ENCODE assay signal across 9 mouse cellular contexts in the genomic region with DNA sequence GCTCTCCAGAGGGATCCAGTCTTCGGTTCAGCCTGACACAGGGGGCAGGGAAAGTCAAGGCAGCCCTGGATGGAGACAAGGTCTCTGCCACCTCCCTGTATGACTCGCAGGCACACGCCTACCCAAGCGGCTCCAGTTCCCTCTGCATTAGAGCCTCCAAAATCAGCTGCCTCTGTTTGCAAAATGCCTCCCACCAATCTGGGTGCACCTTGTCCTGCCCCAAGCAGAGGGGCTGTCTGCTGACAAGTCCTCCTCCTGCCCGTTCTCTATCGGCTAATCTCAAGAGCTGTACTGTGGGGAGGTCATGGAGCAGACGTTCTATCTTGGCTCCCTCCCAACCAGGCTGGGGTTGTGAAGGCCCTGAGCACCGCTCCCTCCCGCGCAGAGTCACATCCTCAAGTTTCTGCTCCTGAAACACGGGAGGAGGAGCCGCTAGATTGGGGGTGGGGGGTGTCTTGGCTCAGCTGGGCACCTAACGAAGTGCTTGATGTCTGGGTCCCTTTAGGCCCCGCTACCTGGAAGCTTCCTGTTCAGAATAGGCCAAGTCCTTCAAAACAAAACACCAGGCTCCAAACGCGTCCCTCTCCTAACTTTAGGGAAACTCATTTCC. TPM values are rescaled to one million over a fixed set of nuclear protein-coding genes. Genes with fewer than 3 reads are reported as not detected.
A peak's percentile ranks its signal among the peaks of the same experiment; 100 is the strongest.
DNase-seq lines count a peak whose midpoint lies in the region; ATAC-seq and TF ChIP-seq lines count a peak whose summit lies in the region.
"Had no signal": no experiment of that assay in that cellular context is flagged by ENCODE, and none has a peak within 500 bp of the region (broad histone marks: within the 10 kb centered on the region; RNA-seq: fewer than 3 reads in every experiment).

No protein-coding gene starts in this region.

- peaks cover 0 to 9% of the 10 kb centered on the region in 2 experiments; a peak in 1 of 4 replicates for H3K4me1 ChIP-seq in ES-E14 (ENCODE audit: control insufficient read depth in 2 of 2, insufficient read depth in 2 of 2, low read length in 2 of 2, poor library complexity in 1 of 2)
- H3K4me1 ChIP-seq in heart, adult 2 months (ENCODE audit: control insufficient read depth, insufficient read depth, low read length): peaks cover 7% of the 10 kb centered on the region
- peaks cover 7% of the 10 kb centered on the region; the same call in 1 of the 2 replicates for H3K4me1 ChIP-seq in kidney, adult 2 months (ENCODE audit: control insufficient read depth, insufficient read depth, low read length)
- H3K4me1 ChIP-seq in liver, postnatal 0 days (ENCODE audit: insufficient read depth): peaks cover 22% of the 10 kb centered on the region
- H3K4me1 ChIP-seq in neural tube, embryonic 15.5 days: peaks cover 33% of the 10 kb centered on the region

- TF ChIP-seq CTCF in C2C12 (IDR thresholded peaks at IDR 0.05; ENCODE audit: control insufficient read depth, insufficient read depth, insufficient read length): no peak
- no peak for TF ChIP-seq CTCF in heart, adult 2 months (IDR thresholded peaks at IDR 0.05)
- no peak for TF ChIP-seq CTCF in kidney, adult 2 months (conservative IDR thresholded peaks at IDR 0.05; ENCODE audit: insufficient read depth, insufficient read length, low read depth, low read length)
- no peak for TF ChIP-seq CTCF in liver, postnatal 0 days (IDR thresholded peaks at IDR 0.05; ENCODE audit: low read depth)

- peak overlapping the region; percentile 93 for H3K4me3 ChIP-seq in C2C12 (ENCODE audit: insufficient read depth, poor library complexity, severe bottlenecking)
- H3K4me3 ChIP-seq in ES-E14 (ENCODE audit: insufficient read depth in 1 of 2, low read depth in 1 of 2, low read length in 2 of 2, poor library complexity in 1 of 2, severe bottlenecking in 1 of 2): peak overlapping the region; percentile 85 to 92
- H3K4me3 ChIP-seq in heart, adult 2 months: peak overlapping the region; percentile 97
- H3K4me3 ChIP-seq in kidney, adult 2 months (ENCODE audit: insufficient read depth, low read depth, low read length): peak overlapping the region; percentile 90
- peak overlapping the region; percentile 87 for H3K4me3 ChIP-seq in liver, postnatal 0 days (ENCODE audit: low read depth, low read length)
- H3K4me3 ChIP-seq in neural tube, embryonic 15.5 days (replicated peaks): peak overlapping the region; percentile 100

- TF ChIP-seq POLR2A in heart, adult 2 months (IDR thresholded peaks at IDR 0.05; ENCODE audit: insufficient read depth, low read depth, low read length): no peak
- no peak for TF ChIP-seq POLR2A in kidney, adult 2 months (IDR thresholded peaks at IDR 0.05; ENCODE audit: low read depth, low read length)

- peaks cover 42% of the 10 kb centered on the region for H3K79me2 ChIP-seq in C2C12 (ENCODE audit: control insufficient read depth, insufficient read depth)
- no peaks in the 10 kb centered on the region; the same call in 1 of the 2 replicates for H3K79me2 ChIP-seq in heart, adult 2 months (replicated peaks; ENCODE audit: control insufficient read depth, insufficient read depth, low read length)

- in situ Hi-C loops in ES-E14 (cut with MboI; ENCODE audit: low sequenced_read_pairs in 2 of 2, unreplicated experiment in 2 of 2): no loop called here

- DNase-seq in ES-E14 (ENCODE audit: low read depth, low spot score): no peak
- DNase-seq in cerebellum, adult 9-11 months: peak; percentile 69
- DNase-seq in heart, adult 2 months: peak; percentile 50 to 51
- DNase-seq in kidney, adult 2 months: peak; percentile 56
- DNase-seq in liver, postnatal 0 days: peak; percentile 67
- no peak for DNase-seq in natural killer cell, adult 2 months (ENCODE audit: low spot score in 2 of 2)

- peaks cover 9% of the 10 kb centered on the region for H3K79me3 ChIP-seq in C2C12 (ENCODE audit: low read depth)

- H3ac ChIP-seq in C2C12 (ENCODE audit: control insufficient read depth, insufficient read length, low read depth): peak overlapping the region; percentile 100

- 1% methylated on average over 16 of the region's 16 CpGs for WGBS in heart, adult 2 months
- under 1% methylated on average over 16 of the region's 16 CpGs for WGBS in kidney, adult 2 months
- 3% methylated on average over 16 of the region's 16 CpGs for WGBS in liver, postnatal 0 days (ENCODE audit: insufficient replicate concordance)
- WGBS in neural tube, embryonic 15.5 days: 14% methylated on average over 16 of the region's 16 CpGs

- H3K36me3 ChIP-seq in C2C12 (ENCODE audit: control insufficient read depth, insufficient read depth): peaks cover 23% of the 10 kb centered on the region
- peaks cover 21% of the 10 kb centered on the region for H3K36me3 ChIP-seq in ES-E14 (ENCODE audit: control insufficient read depth, insufficient read depth, low read length, poor library complexity, severe bottlenecking)
- no peaks in the 10 kb centered on the region for H3K36me3 ChIP-seq in heart, adult 2 months (ENCODE audit: control insufficient read depth, insufficient read depth, low read length)
- H3K36me3 ChIP-seq in kidney, adult 2 months (ENCODE audit: control insufficient read depth, insufficient read depth, low read length): no peaks in the 10 kb centered on the region
- peaks cover 19% of the 10 kb centered on the region for H3K36me3 ChIP-seq in liver, postnatal 0 days (replicated peaks; ENCODE audit: insufficient read depth, low read length)
- peaks cover 44% of the 10 kb centered on the region for H3K36me3 ChIP-seq in neural tube, embryonic 15.5 days

- no peaks in the 10 kb centered on the region for H3K9me3 ChIP-seq in ES-E14 (ENCODE audit: control insufficient read depth, insufficient read depth, low read depth, low read length)
- H3K9me3 ChIP-seq in liver, postnatal 0 days (ENCODE audit: low read length): no peaks in the 10 kb centered on the region
- H3K9me3 ChIP-seq in neural tube, embryonic 15.5 days (replicated peaks): no peaks in the 10 kb centered on the region

- H3K9ac ChIP-seq in ES-E14 (ENCODE audit: insufficient read depth, low read depth, low read length, poor library complexity, severe bottlenecking): peak overlapping the region; percentile 85
- H3K9ac ChIP-seq in heart, adult 2 months (ENCODE audit: low read depth, low read length): peak overlapping the region; percentile 90
- peak overlapping the region; percentile 83 for H3K9ac ChIP-seq in liver, postnatal 0 days (replicated peaks)
- H3K9ac ChIP-seq in neural tube, embryonic 15.5 days (replicated peaks): peak overlapping the region; percentile 96

- intact Hi-C loops in heart, adult 2 months (cut with DNase I): loop anchor here (2.0 to 10.0 kb wide), 2 partner anchors 26 to 740 kb away; a partner anchor contains a TSS

- peak overlapping the region; percentile 92 for H3K4me2 ChIP-seq in liver, postnatal 0 days (ENCODE audit: low read depth, low read length)
- H3K4me2 ChIP-seq in neural tube, embryonic 15.5 days: peak overlapping the region; percentile 84

- 0 out of 2 replicates have a peak, but pooled peaks have one; percentile 38 for TF ChIP-seq EP300 in heart, adult 2 months (IDR thresholded peaks at IDR 0.05; ENCODE audit: insufficient read depth, low read depth, low read length)
- TF ChIP-seq EP300 in liver, postnatal 0 days (IDR thresholded peaks at IDR 0.05; ENCODE audit: low read depth): no peak

- H3K27ac ChIP-seq in ES-E14 (ENCODE audit: insufficient read depth, low read depth, low read length, poor library complexity, severe bottlenecking): no peak overlapping the region
- H3K27ac ChIP-seq in heart, adult 2 months: peak overlapping the region; percentile 92
- H3K27ac ChIP-seq in kidney, adult 2 months (ENCODE audit: insufficient read depth, low read depth, low read length): no peak overlapping the region
- peak overlapping the region; percentile 74 for H3K27ac ChIP-seq in liver, postnatal 0 days (ENCODE audit: low read depth)
- peak overlapping the region; percentile 89 for H3K27ac ChIP-seq in neural tube, embryonic 15.5 days (replicated peaks)

- H3K27me3 ChIP-seq in C2C12 (ENCODE audit: control insufficient read depth, insufficient read depth, insufficient read length): no peaks in the 10 kb centered on the region
- no peaks in the 10 kb centered on the region for H3K27me3 ChIP-seq in heart, adult 2 months (ENCODE audit: control insufficient read depth, insufficient read depth, low read length)
- no peaks in the 10 kb centered on the region for H3K27me3 ChIP-seq in kidney, adult 2 months (replicated peaks; ENCODE audit: control insufficient read depth, insufficient read depth, low read length)
- H3K27me3 ChIP-seq in liver, postnatal 0 days (ENCODE audit: insufficient read depth, low read length): no peaks in the 10 kb centered on the region
- H3K27me3 ChIP-seq in neural tube, embryonic 15.5 days (replicated peaks): no peaks in the 10 kb centered on the region

- 0 out of 2 replicates have a peak, but pooled peaks have one; percentile 11 for ATAC-seq in liver, postnatal 0 days
- no peak; the same call in 1 of the 2 replicates for ATAC-seq in neural tube, embryonic 15.5 days (ENCODE audit: low FRiP score)

RNA-seq across cellular contexts. Expression of a gene that starts 0.8 kb away (rescaled TPM):
- 22.7 TPM for polyA plus RNA-seq in C2C12 (2012; fragmentation: generic; extraction: Trizol)
- 10.8 and 15.0 TPM in 2 replicates for total RNA-seq in ES-E14 (2012; rRNA removed)
- total RNA-seq in heart, adult 2 months (2021): 10 to 100 TPM; 36.9 to 41.6 TPM
- 91.3 and 99.4 TPM in 2 replicates for polyA plus RNA-seq in heart, adult 2 months (2012; rRNA removed)
- polyA plus RNA-seq in kidney, adult 2 months (2012; rRNA removed): 64.4 and 64.5 TPM in 2 replicates
- 18.5 and 18.9 TPM in 2 replicates for polyA plus RNA-seq in liver, postnatal 0 days (2015; fragmentation: Nextera tagmentation; extraction: Ambion mirVana)
- 34.9 and 36.8 TPM in 2 replicates for polyA plus RNA-seq in neural tube, embryonic 15.5 days (2015; fragmentation: Nextera tagmentation; extraction: Ambion mirVana)

RNA-seq across cellular contexts. Expression of a gene that starts 0.9 kb away (rescaled TPM):
- 35.6 TPM for polyA plus RNA-seq in C2C12 (2012; fragmentation: generic; extraction: Trizol)
- 79.8 and 96.0 TPM in 2 replicates for total RNA-seq in ES-E14 (2012; rRNA removed)
- total RNA-seq in heart, adult 2 months (2021): 1 to 10 TPM; 5.6 to 7.7 TPM
- polyA plus RNA-seq in heart, adult 2 months (2012; rRNA removed): 12.3 and 15.8 TPM in 2 replicates
- 16.8 and 21.1 TPM in 2 replicates for polyA plus RNA-seq in kidney, adult 2 months (2012; rRNA removed)
- polyA plus RNA-seq in liver, postnatal 0 days (2015; fragmentation: Nextera tagmentation; extraction: Ambion mirVana): 17.8 and 20.9 TPM in 2 replicates
- polyA plus RNA-seq in neural tube, embryonic 15.5 days (2015; fragmentation: Nextera tagmentation; extraction: Ambion mirVana): 66.2 and 80.2 TPM in 2 replicates

RNA-seq across cellular contexts. Expression of a gene that starts 14.5 kb away (rescaled TPM):
- 0.08 TPM for polyA plus RNA-seq in C2C12 (2012; fragmentation: generic; extraction: Trizol)
- total RNA-seq in ES-E14 (2012; rRNA removed): 4.2 and 8.2 TPM in 2 replicates
- 1 to 10 TPM; 1.6 to 8.1 TPM for total RNA-seq in heart, adult 2 months (2021)
- polyA plus RNA-seq in heart, adult 2 months (2012; rRNA removed): 6.8 and 8.2 TPM in 2 replicates
- 1.6 and 1.7 TPM in 2 replicates for polyA plus RNA-seq in kidney, adult 2 months (2012; rRNA removed)
- 1.4 and 3.4 TPM in 2 replicates for polyA plus RNA-seq in liver, postnatal 0 days (2015; fragmentation: Nextera tagmentation; extraction: Ambion mirVana)
- polyA plus RNA-seq in neural tube, embryonic 15.5 days (2015; fragmentation: Nextera tagmentation; extraction: Ambion mirVana): 0.12 and 1.1 TPM in 2 replicates
- total RNA-seq: layer of hippocampus, postnatal 10 days had no signal

RNA-seq across cellular contexts. Expression of a gene that starts 31.8 kb away (rescaled TPM):
- 38.3 TPM for polyA plus RNA-seq in C2C12 (2012; fragmentation: generic; extraction: Trizol)
- total RNA-seq in ES-E14 (2012; rRNA removed): 30.4 and 35.2 TPM in 2 replicates
- total RNA-seq in heart, adult 2 months (2021): 1 to 10 TPM; 4.0 to 5.6 TPM
- polyA plus RNA-seq in heart, adult 2 months (2012; rRNA removed): 8.5 and 9.0 TPM in 2 replicates
- 68.7 and 77.3 TPM in 2 replicates for polyA plus RNA-seq in kidney, adult 2 months (2012; rRNA removed)
- polyA plus RNA-seq in liver, postnatal 0 days (2015; fragmentation: Nextera tagmentation; extraction: Ambion mirVana): 4.9 and 5.8 TPM in 2 replicates
- 65.9 and 73.2 TPM in 2 replicates for polyA plus RNA-seq in neural tube, embryonic 15.5 days (2015; fragmentation: Nextera tagmentation; extraction: Ambion mirVana)

RNA-seq across cellular contexts. Expression of a gene that starts 42.3 kb away (rescaled TPM):
- polyA plus RNA-seq in C2C12 (2012; fragmentation: generic; extraction: Trizol): not detected
- total RNA-seq in ES-E14 (2012; rRNA removed): 78.7 and 107 TPM in 2 replicates
- 10 to 100 TPM; 41.2 to 43.9 TPM for total RNA-seq in heart, adult 2 months (2021)
- polyA plus RNA-seq in heart, adult 2 months (2012; rRNA removed): 62.1 and 92.8 TPM in 2 replicates
- polyA plus RNA-seq in kidney, adult 2 months (2012; rRNA removed): 1,266 and 1,342 TPM in 2 replicates
- 211 and 220 TPM in 2 replicates for polyA plus RNA-seq in liver, postnatal 0 days (2015; fragmentation: Nextera tagmentation; extraction: Ambion mirVana)
- 46.0 and 94.9 TPM in 2 replicates for polyA plus RNA-seq in neural tube, embryonic 15.5 days (2015; fragmentation: Nextera tagmentation; extraction: Ambion mirVana)

Comparison
In these comparisons a context has a peak if more than half of its experiments do, and no peak if none do; other contexts are left out.
1. DNase-seq: peak in cerebellum, adult 9-11 months (single experiment), heart, adult 2 months (2 of 2), kidney, adult 2 months (single experiment) and liver, postnatal 0 days (single experiment); none in ES-E14 (single experiment) and natural killer cell, adult 2 months (0 of 2).
2. H3K27ac ChIP-seq: peak in heart, adult 2 months (single experiment), liver, postnatal 0 days (single experiment) and neural tube, embryonic 15.5 days (single experiment); none in ES-E14 (single experiment) and kidney, adult 2 months (single experiment).
3. Peak in every context shown above with its lines, with median percentiles within 50 percentile points of each other: H3K4me3 ChIP-seq and H3K9ac ChIP-seq.